Mouse (Mus musculus) layer of hippocampus, adult 11-12 months (tissue): ENCODE measurements around the gene Stx17.

Source experiments
- DNase-seq: peaks from one replicate; pipeline ENCODE4 v3.0.0; 2022; ENCODE audit warnings: low spot score

Gene Stx17

GRCm38 (mm10) chr4:48124773-48125469 lies at the start of gene Stx17:
Gene Stx17 (plus strand): TSS chr4:48124915.
- peak; percentile 88 for DNase-seq

GRCm38 (mm10) chr4:48076693-48077471 lies 47.8 kb upstream of the Stx17 start:
- DNase-seq, result peak; percentile 35

GRCm38 (mm10) chr4:48078213-48078612 lies 46.5 kb upstream of the Stx17 start:
- DNase-seq, result no peak

GRCm38 (mm10) chr4:48079285-48080039 lies 45.3 kb upstream of the Stx17 start:
- DNase-seq, result no peak

- DNase-seq, result no peak
Measured at GRCm38 (mm10) chr4:48083452-48083851, 41.3 kb upstream of the Stx17 start.

GRCm38 (mm10) chr4:48086609-48087008 lies 38.1 kb upstream of the Stx17 start:
- no peak for DNase-seq

- no peak for DNase-seq
Measured at GRCm38 (mm10) chr4:48087497-48087896, 37.2 kb upstream of the Stx17 start.

- no peak for DNase-seq
Measured at GRCm38 (mm10) chr4:48093221-48093620, 31.5 kb upstream of the Stx17 start.

- no peak for DNase-seq
Measured at GRCm38 (mm10) chr4:48100217-48100616, 24.5 kb upstream of the Stx17 start.

GRCm38 (mm10) chr4:48101981-48102380 lies 22.7 kb upstream of the Stx17 start:
- DNase-seq, result no peak

- peak; percentile 50 for DNase-seq
Measured at GRCm38 (mm10) chr4:48105387-48105786, 19.3 kb upstream of the Stx17 start.

- no peak for DNase-seq
Measured at GRCm38 (mm10) chr4:48107086-48107485, 17.6 kb upstream of the Stx17 start.

GRCm38 (mm10) chr4:48108591-48108990 lies 16.1 kb upstream of the Stx17 start:
- DNase-seq, result no peak

GRCm38 (mm10) chr4:48110331-48110730 lies 14.4 kb upstream of the Stx17 start:
- DNase-seq, result no peak

GRCm38 (mm10) chr4:48116191-48116590 lies 8.5 kb upstream of the Stx17 start:
- DNase-seq, result peak; percentile 13

- no peak for DNase-seq
Measured at GRCm38 (mm10) chr4:48124416-48124772, 321 bp upstream of the Stx17 start.

GRCm38 (mm10) chr4:48130314-48130713 lies 5.6 kb downstream of the Stx17 start:
- no peak for DNase-seq

- DNase-seq, result no peak
Measured at GRCm38 (mm10) chr4:48131606-48132005, 6.9 kb downstream of the Stx17 start.

- DNase-seq, result no peak
Measured at GRCm38 (mm10) chr4:48132721-48133120, 8.0 kb downstream of the Stx17 start.

GRCm38 (mm10) chr4:48149492-48149891 lies 24.8 kb downstream of the Stx17 start:
- no peak for DNase-seq

GRCm38 (mm10) chr4:48153229-48153628 lies 28.5 kb downstream of the Stx17 start:
- peak; percentile 25 for DNase-seq

GRCm38 (mm10) chr4:48155864-48156263 lies 31.1 kb downstream of the Stx17 start:
- DNase-seq, result no peak

- no peak for DNase-seq
Measured at GRCm38 (mm10) chr4:48160386-48160785, 35.7 kb downstream of the Stx17 start.
